Mouse (Mus musculus) thymus, adult 2 months (tissue): ENCODE measurements around the gene Gm5294.

Experiments used
- CTCF ChIP-seq: fragments of 200-500 bp; IDR thresholded peaks from 2 replicates; pipeline ENCODE4 v1.5.1; 2012; ENCODE audit warnings: mild to moderate bottlenecking, control low read depth, low read length, moderate library complexity, borderline replicate concordance; ENCODE audit not compliant: control insufficient read depth, poor library complexity, insufficient read depth; ENCODE audit errors: extremely low read depth
- POLR2A ChIP-seq: fragments of 200-500 bp; IDR thresholded peaks from 2 replicates; pipeline ENCODE4 v1.6.1; 2012; ENCODE audit warnings: mild to moderate bottlenecking, low read length, control low read depth, moderate library complexity; ENCODE audit not compliant: control insufficient read depth, poor library complexity, insufficient read depth; ENCODE audit errors: extremely low read depth

GRCm38 (mm10) chr5:138779655-138780054, 40.2 kb upstream of the Gm5294 start:
- TF ChIP-seq CTCF (no peak), POLR2A (no peak)
